Mouse (Mus musculus) kidney, adult 2 months (tissue): ENCODE measurements around the gene Lats2. TPM values are rescaled to one million over a fixed set of nuclear protein-coding genes. Genes with fewer than 3 reads are reported as not detected.

ENCODE experiments used
- DNase-seq: peaks from one replicate; pipeline ENCODE4 v3.0.0; 2021
- H3K27ac ChIP-seq: fragments of 200-500 bp; 2 replicates; pipeline ENCODE4 v1.5.1; 2012; ENCODE audit warnings: low read depth, low read length, control low read depth, inconsistent platforms; ENCODE audit not compliant: insufficient read depth
- H3K27me3 ChIP-seq: fragments of 200-500 bp; replicated peaks from 2 replicates; pipeline ENCODE4 v1.6.1; 2012; ENCODE audit warnings: mild to moderate bottlenecking, moderate library complexity, low read length, inconsistent platforms; ENCODE audit not compliant: control insufficient read depth, insufficient read depth
- H3K36me3 ChIP-seq: fragments of 200-500 bp; 2 replicates; pipeline ENCODE4 v1.6.1; 2012; ENCODE audit warnings: mild to moderate bottlenecking, moderate library complexity, low read length, inconsistent platforms; ENCODE audit not compliant: control insufficient read depth, insufficient read depth
- H3K4me1 ChIP-seq: fragments of 200-500 bp; 2 replicates; pipeline ENCODE4 v1.6.1; 2011; ENCODE audit warnings: low read length; ENCODE audit not compliant: control insufficient read depth, insufficient read depth
- H3K4me3 ChIP-seq: fragments of 200-500 bp; 2 replicates; pipeline ENCODE4 v1.5.1; 2011; ENCODE audit warnings: mild to moderate bottlenecking, low read depth, low read length, control low read depth; ENCODE audit not compliant: insufficient read depth
- CTCF ChIP-seq: fragments of 200-500 bp; conservative IDR thresholded peaks from 2 replicates; pipeline ENCODE4 v1.5.1; 2011; ENCODE audit warnings: low read depth, mild to moderate bottlenecking, control low read depth, low read length, moderate library complexity, mixed read lengths; ENCODE audit not compliant: insufficient read depth, insufficient read length
- POLR2A ChIP-seq: fragments of 200-500 bp; IDR thresholded peaks from one replicate; pipeline ENCODE4 v1.6.1; 2011; ENCODE audit warnings: low read depth, low read length, control low read depth
- WGBS: fragments of 180-500 bp; shearing (Covaris S2); methylation state at CpG from one replicate; pipeline ENCODE4 v1.1.7; 2018; 5-methylcytosine and 5-hydroxymethylcytosine counted together
- polyA plus RNA-seq: library from polyadenylated mRNA; depleted of rRNA; stranded (reverse); fragments of >200 nt; gene quantifications from 2 replicates; pipeline ENCODE4 v1.2.3, GENCODE M21; 2012

Gene Lats2
- polyA plus RNA-seq, 1 experiment: 31.1 TPM

- 72% methylated on average over 6 of the region's 6 CpGs for WGBS
- Histone ChIP-seq H3K36me3 (no peaks in the 10 kb centered on the region; the same call in 1 of the 2 replicates), H3K4me1 (peaks cover 23% of the 10 kb centered on the region), H3K27ac (no peak overlapping the region), H3K27me3 (no peaks in the 10 kb centered on the region), H3K4me3 (no peak overlapping the region)
- DNase-seq: no peak
- no peak for TF ChIP-seq POLR2A
- TF ChIP-seq CTCF: no peak
Observed at GRCm38 (mm10) chr14:57732668-57733293, 25.4 kb downstream of the Lats2 start.

GRCm38 (mm10) chr14:57730527-57730926 lies 27.7 kb downstream of the Lats2 start:
- TF ChIP-seq POLR2A (no peak), CTCF (no peak)
- Histone ChIP-seq H3K27me3 (no peaks in the 10 kb centered on the region), H3K4me3 (no peak overlapping the region), H3K36me3 (no peaks in the 10 kb centered on the region; the same call in 1 of the 2 replicates), H3K27ac (peak overlapping the region; percentile 47), H3K4me1 (peaks cover 19% of the 10 kb centered on the region)
- WGBS: 12% methylated on average over 9 of the region's 9 CpGs
- DNase-seq: peak; percentile 92

- Histone ChIP-seq H3K4me3 (no peak overlapping the region), H3K27ac (peak overlapping the region; percentile 47), H3K36me3 (no peaks in the 10 kb centered on the region; the same call in 1 of the 2 replicates), H3K4me1 (peaks cover 21% of the 10 kb centered on the region), H3K27me3 (no peaks in the 10 kb centered on the region)
- peak; percentile 87 for DNase-seq
- TF ChIP-seq POLR2A: no peak
- no peak for TF ChIP-seq CTCF
- 7% methylated on average over 5 of the region's 5 CpGs for WGBS
Observed at GRCm38 (mm10) chr14:57729975-57730499, 28.2 kb downstream of the Lats2 start.

GRCm38 (mm10) chr14:57729364-57729763 lies 28.8 kb downstream of the Lats2 start:
- 52% methylated on average over 8 of the region's 8 CpGs for WGBS
- H3K4me3 ChIP-seq: no peak overlapping the region
- peak; percentile 63 for DNase-seq

GRCm38 (mm10) chr14:57726172-57726571 lies 32.0 kb downstream of the Lats2 start:
- 90% methylated on average over 8 of the region's 8 CpGs for WGBS
- H3K27ac ChIP-seq: no peak overlapping the region
- TF ChIP-seq CTCF: peak; percentile 48
- no peak for TF ChIP-seq POLR2A
- no peak for DNase-seq
- peaks cover 27% of the 10 kb centered on the region for H3K4me1 ChIP-seq
- H3K27me3 ChIP-seq: no peaks in the 10 kb centered on the region
- 0 out of 2 replicates have a peak, but pooled peaks cover 2% of the 10 kb centered on the region for H3K36me3 ChIP-seq
- H3K4me3 ChIP-seq: no peak overlapping the region

More at GRCm38 (mm10) chr14:57729364-57729763, 28.8 kb downstream of the Lats2 start:
- TF ChIP-seq CTCF (no peak), POLR2A (no peak)
- H3K36me3 ChIP-seq: no peaks in the 10 kb centered on the region; the same call in 1 of the 2 replicates
- peak overlapping the region; percentile 47 for H3K27ac ChIP-seq
- H3K4me1 ChIP-seq: peaks cover 23% of the 10 kb centered on the region
- no peaks in the 10 kb centered on the region for H3K27me3 ChIP-seq

- peaks cover 10% of the 10 kb centered on the region; the same call in 1 of the 2 replicates for H3K4me1 ChIP-seq
- TF ChIP-seq POLR2A (no peak), CTCF (no peak)
- peak overlapping the region; percentile 37; the same call in 1 of the 2 replicates for H3K27ac ChIP-seq
- 50% methylated on average over 4 of the region's 4 CpGs for WGBS
- no peak overlapping the region for H3K4me3 ChIP-seq
- DNase-seq: no peak
- no peaks in the 10 kb centered on the region for H3K27me3 ChIP-seq
- 0 out of 2 replicates have a peak, but pooled peaks cover 2% of the 10 kb centered on the region for H3K36me3 ChIP-seq
Observed at GRCm38 (mm10) chr14:57724473-57724872, 33.7 kb downstream of the Lats2 start.

GRCm38 (mm10) chr14:57718245-57718644 lies 39.9 kb downstream of the Lats2 start:
- no peak for TF ChIP-seq CTCF
- TF ChIP-seq POLR2A: no peak
- Histone ChIP-seq H3K36me3 (0 out of 2 replicates have a peak, but pooled peaks cover 2% of the 10 kb centered on the region), H3K4me1 (peaks cover 6% of the 10 kb centered on the region; the same call in 1 of the 2 replicates), H3K27me3 (no peaks in the 10 kb centered on the region), H3K4me3 (no peak overlapping the region), H3K27ac (no peak overlapping the region)
- 86% methylated on average over 4 of the region's 4 CpGs for WGBS
- no peak for DNase-seq
